8 mouse cellular contexts compared by ENCODE assay signal in the genomic region with DNA sequence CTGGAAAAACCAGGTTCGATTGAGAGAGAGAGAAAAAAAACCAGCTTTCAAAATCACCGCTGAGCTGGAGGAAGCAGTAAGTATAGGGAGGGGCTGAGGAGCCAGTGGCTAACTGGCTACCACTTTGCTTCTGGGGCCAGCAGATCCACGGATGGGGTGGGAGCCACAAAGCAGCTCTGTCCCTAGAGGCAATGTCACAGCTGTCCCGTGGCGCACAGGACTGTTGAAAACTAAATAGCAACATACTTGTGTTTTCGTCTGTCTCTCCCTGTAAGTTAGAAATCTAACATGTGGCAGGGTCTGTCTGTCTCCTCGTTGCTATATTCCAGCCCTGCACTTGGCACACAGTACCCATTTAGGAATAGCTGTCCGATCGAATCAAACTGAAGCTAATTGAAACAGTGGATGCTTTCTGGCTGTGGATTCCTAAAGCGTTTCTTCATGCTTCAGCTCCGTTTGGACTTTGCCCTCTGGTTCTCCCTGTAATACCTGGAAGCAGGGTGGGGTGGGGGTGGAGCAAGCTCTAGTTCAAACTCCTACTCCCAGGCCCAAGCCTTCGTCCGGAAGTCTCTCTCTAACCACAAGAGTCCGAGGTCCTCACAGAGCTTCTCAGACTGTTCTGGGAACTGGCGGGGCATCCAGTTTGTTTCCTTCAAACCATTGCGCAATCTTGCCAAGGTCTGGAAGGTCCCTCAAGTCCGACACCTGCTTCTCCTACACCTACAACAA. TPM values are rescaled to one million over a fixed set of nuclear protein-coding genes. Genes with fewer than 3 reads are reported as not detected.
DNase-seq lines count a peak whose midpoint lies in the region; ATAC-seq and TF ChIP-seq lines count a peak whose summit lies in the region.

No protein-coding gene starts in this region.

- peak overlapping the region; percentile 43 for H3K4me3 ChIP-seq in spleen, adult 2 months (ENCODE audit: extremely low read depth, insufficient read depth, insufficient read length)
- H3K4me3 ChIP-seq in brown adipose tissue, adult 24 weeks (ENCODE audit: insufficient read depth, low read depth, low read length): peak overlapping the region; percentile 8; the same call in 1 of the 2 replicates
- peak overlapping the region; percentile 17; the same call in 1 of the 2 replicates for H3K4me3 ChIP-seq in heart, embryonic 15.5 days
- H3K4me3 ChIP-seq in limb, embryonic 13.5 days: no peak overlapping the region

- no peak for DNase-seq in spleen, adult 2 months (ENCODE audit: low read depth in 1 of 2, low spot score in 2 of 2)
- DNase-seq in spleen, adult 18-20 months: no peak
- peak; percentile 57 for DNase-seq in naive thymus-derived CD4-positive, alpha-beta T cell, adult 2 months (ENCODE audit: low read depth)
- no peak for DNase-seq in layer of hippocampus, adult 9-11 months

- ATAC-seq in heart, embryonic 15.5 days (replicated peaks; ENCODE audit: insufficient number of reproducible peaks, insufficient read depth, low FRiP score, low read depth): no peak
- peak; percentile 38; the same call in 1 of the 2 replicates for ATAC-seq in limb, embryonic 13.5 days (ENCODE audit: low FRiP score, low read depth)
- no peak for ATAC-seq in inflammation-experienced regulatory T-cells, adult 6 months

- no peak for TF ChIP-seq POLR2A in spleen, adult 2 months (IDR thresholded peaks at IDR 0.05; ENCODE audit: low read depth, low read length)

- H3K27ac ChIP-seq in spleen, adult 2 months (ENCODE audit: insufficient read depth, low read length): peak overlapping the region; percentile 86
- H3K27ac ChIP-seq in brown adipose tissue, adult 24 weeks (replicated peaks; ENCODE audit: low read depth, low read length): no peak overlapping the region; the same call in 1 of the 2 replicates
- peak overlapping the region; percentile 60 for H3K27ac ChIP-seq in heart, embryonic 15.5 days
- peak overlapping the region; percentile 59 for H3K27ac ChIP-seq in limb, embryonic 13.5 days

- no peak for TF ChIP-seq CTCF in spleen, adult 2 months (IDR thresholded peaks at IDR 0.05; ENCODE audit: extremely low read depth, insufficient read depth, insufficient read length, insufficient replicate concordance)

- WGBS in spleen, adult 2 months: 7% methylated on average over 17 of the region's 17 CpGs
- WGBS in heart, embryonic 15.5 days: 38% methylated on average over 17 of the region's 17 CpGs
- whole genome bisulfite sequencing in limb, embryonic 13.5 days: 52% methylated on average over 17 of the region's 17 CpGs

- peaks cover 25% of the 10 kb centered on the region; the same call in 1 of the 2 replicates for H3K4me1 ChIP-seq in spleen, adult 2 months (ENCODE audit: control insufficient read depth, insufficient read depth, insufficient read length)
- peaks cover 15% of the 10 kb centered on the region for H3K4me1 ChIP-seq in brown adipose tissue, adult 24 weeks (ENCODE audit: control insufficient read depth, insufficient read depth, insufficient read length, low read length)
- peaks cover 39% of the 10 kb centered on the region for H3K4me1 ChIP-seq in heart, embryonic 15.5 days (replicated peaks)
- H3K4me1 ChIP-seq in limb, embryonic 13.5 days: peaks cover 34% of the 10 kb centered on the region

- no peaks in the 10 kb centered on the region for H3K9me3 ChIP-seq in heart, embryonic 15.5 days (replicated peaks)
- no peaks in the 10 kb centered on the region for H3K9me3 ChIP-seq in limb, embryonic 13.5 days

- H3K9ac ChIP-seq in heart, embryonic 15.5 days: 0 out of 2 replicates have a peak overlapping the region, but pooled peaks have one; percentile 14
- no peak overlapping the region for H3K9ac ChIP-seq in limb, embryonic 13.5 days

- peak overlapping the region; percentile 49 for H3K4me2 ChIP-seq in heart, embryonic 15.5 days
- H3K4me2 ChIP-seq in limb, embryonic 13.5 days (replicated peaks): peak overlapping the region; percentile 39

- no peaks in the 10 kb centered on the region for H3K27me3 ChIP-seq in spleen, adult 2 months (ENCODE audit: control insufficient read depth, insufficient read depth, low read length)
- H3K27me3 ChIP-seq in heart, embryonic 15.5 days: no peaks in the 10 kb centered on the region
- no peaks in the 10 kb centered on the region for H3K27me3 ChIP-seq in limb, embryonic 13.5 days

- no peaks in the 10 kb centered on the region for H3K36me3 ChIP-seq in spleen, adult 2 months (ENCODE audit: control insufficient read depth, insufficient read depth, low read length)
- no peaks in the 10 kb centered on the region for H3K36me3 ChIP-seq in heart, embryonic 15.5 days
- no peaks in the 10 kb centered on the region for H3K36me3 ChIP-seq in limb, embryonic 13.5 days

RNA-seq across cellular contexts. Expression of a gene that starts 58.4 kb away (rescaled TPM):
- polyA plus RNA-seq in spleen, adult 2 months (2012; rRNA removed): 75.2 and 111 TPM in 2 replicates
- 23.1 and 33.5 TPM in 2 replicates for polyA plus RNA-seq in brown adipose tissue, adult 24 weeks (2012; ENCODE audit: insufficient read depth, insufficient read length, missing spikeins)
- polyA plus RNA-seq in heart, embryonic 15.5 days (2015; fragmentation: Nextera tagmentation; extraction: Ambion mirVana): 44.3 and 53.3 TPM in 2 replicates
- polyA plus RNA-seq in limb, embryonic 13.5 days (2015; fragmentation: Nextera tagmentation; extraction: Ambion mirVana): 44.9 and 46.1 TPM in 2 replicates
- 10 to 100 TPM; 46.7 to 93.5 (median 83.6) TPM for polyA plus RNA-seq in inflammation-experienced regulatory T-cells, adult 6 months (2017; shearing (Covaris generic))
